Mouse (Mus musculus): ENCODE results near the gene Hic2. TPM values are rescaled to one million over a fixed set of nuclear protein-coding genes. Genes with fewer than 3 reads are reported as not detected.
"Not testable (repeated sequence)": the region's sequence is repeated elsewhere in the genome, so short reads cannot be mapped to it uniquely, and the experiment has no call there.

Gene Hic2
- 1 to 10 TPM; 5.3 to 6.1 TPM for total RNA-seq (2021)
- long read RNA-seq, experiment 1: 0 reads
- long read RNA-seq, experiment 2: 0 reads

- DNase-seq (ENCODE audit: low spot score in 2 of 2): peak; percentile 89
Observed at GRCm38 (mm10) chr16:17232794-17233701, at the start of gene Hic2. Gene Hic2, plus strand, starts transcription at chr16:17233572.

- no peak for DNase-seq (ENCODE audit: low spot score in 2 of 2)
Observed at GRCm38 (mm10) chr16:17185475-17185874, 47.9 kb upstream of the Hic2 start.

GRCm38 (mm10) chr16:17193823-17194222 lies 39.5 kb upstream of the Hic2 start:
- DNase-seq (ENCODE audit: low spot score in 2 of 2): no peak

GRCm38 (mm10) chr16:17200121-17200952 lies 33.0 kb upstream of the Hic2 start:
- no peak for DNase-seq (ENCODE audit: low spot score in 2 of 2)

- peak; percentile 88 for DNase-seq (ENCODE audit: low spot score in 2 of 2)
Observed at GRCm38 (mm10) chr16:17200953-17201707, 32.2 kb upstream of the Hic2 start.

DNA sequence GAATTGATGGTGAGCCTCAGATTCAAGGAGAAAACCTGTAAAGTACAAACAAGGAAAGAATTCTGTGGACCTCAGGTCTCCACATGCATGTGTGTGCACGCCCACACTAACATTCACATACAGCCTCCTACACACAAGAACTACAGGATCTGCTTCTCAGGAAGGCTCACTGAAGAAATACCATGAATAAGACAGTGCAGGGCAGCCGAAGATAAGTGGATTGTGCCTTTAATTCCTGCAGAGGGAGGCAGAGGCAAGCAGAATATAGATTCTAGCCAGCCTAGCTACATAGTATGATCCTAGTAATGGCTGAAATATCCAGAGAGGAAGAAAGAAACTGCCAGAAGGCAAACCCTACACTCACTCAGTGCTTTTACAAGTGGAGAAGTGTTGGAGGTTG lies 31.4 kb upstream of the Hic2 start:
- no peak for DNase-seq (ENCODE audit: low spot score in 2 of 2)

GRCm38 (mm10) chr16:17202549-17202948 lies 30.8 kb upstream of the Hic2 start, which contains the start of gene Ube2l3:
Gene Ube2l3, minus strand, starts transcription at chr16:17202649.
- no peak for DNase-seq (ENCODE audit: low spot score in 2 of 2)

GRCm38 (mm10) chr16:17204990-17205389 lies 28.4 kb upstream of the Hic2 start:
- no peak for DNase-seq (ENCODE audit: low spot score in 2 of 2)

GRCm38 (mm10) chr16:17208389-17209361 lies 24.7 kb upstream of the Hic2 start, which contains the start of gene Rimbp3:
Gene Rimbp3, plus strand, starts transcription at chr16:17208603.
- DNase-seq (ENCODE audit: low spot score in 2 of 2): peak; percentile 73 to 82

DNA sequence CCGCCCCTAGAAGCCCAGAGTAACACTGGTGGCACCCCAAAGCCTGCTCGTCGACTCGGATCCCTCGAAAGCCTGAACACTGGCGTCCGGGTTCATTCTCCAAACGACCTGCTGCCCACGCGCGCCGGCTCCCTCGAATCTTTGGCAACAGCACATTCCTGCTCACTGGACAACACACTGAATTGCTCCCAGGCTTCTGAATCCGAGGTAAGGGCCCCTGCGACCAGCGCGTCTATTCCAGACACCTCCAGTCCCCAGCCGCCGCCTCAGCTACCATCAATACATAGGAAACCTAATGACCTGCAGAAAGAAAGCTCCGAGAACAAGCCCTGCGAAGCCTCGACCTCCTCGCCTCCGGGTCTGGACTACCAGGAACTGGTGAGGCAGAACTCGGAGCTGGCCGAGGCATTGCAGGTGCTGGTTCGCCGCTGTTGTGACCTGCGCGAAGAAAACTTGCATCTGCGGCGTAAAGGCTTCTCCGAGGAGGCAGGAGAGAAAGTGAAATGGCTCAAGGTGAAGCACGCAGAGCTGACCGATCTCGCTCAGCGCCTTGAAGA lies 23.9 kb upstream of the Hic2 start:
- DNase-seq (ENCODE audit: low spot score in 2 of 2): peak in 1 of 2 experiments; percentile 13

GRCm38 (mm10) chr16:17209981-17210838 lies 23.2 kb upstream of the Hic2 start:
- DNase-seq (ENCODE audit: low spot score in 2 of 2): peak; percentile 85 to 89

DNA sequence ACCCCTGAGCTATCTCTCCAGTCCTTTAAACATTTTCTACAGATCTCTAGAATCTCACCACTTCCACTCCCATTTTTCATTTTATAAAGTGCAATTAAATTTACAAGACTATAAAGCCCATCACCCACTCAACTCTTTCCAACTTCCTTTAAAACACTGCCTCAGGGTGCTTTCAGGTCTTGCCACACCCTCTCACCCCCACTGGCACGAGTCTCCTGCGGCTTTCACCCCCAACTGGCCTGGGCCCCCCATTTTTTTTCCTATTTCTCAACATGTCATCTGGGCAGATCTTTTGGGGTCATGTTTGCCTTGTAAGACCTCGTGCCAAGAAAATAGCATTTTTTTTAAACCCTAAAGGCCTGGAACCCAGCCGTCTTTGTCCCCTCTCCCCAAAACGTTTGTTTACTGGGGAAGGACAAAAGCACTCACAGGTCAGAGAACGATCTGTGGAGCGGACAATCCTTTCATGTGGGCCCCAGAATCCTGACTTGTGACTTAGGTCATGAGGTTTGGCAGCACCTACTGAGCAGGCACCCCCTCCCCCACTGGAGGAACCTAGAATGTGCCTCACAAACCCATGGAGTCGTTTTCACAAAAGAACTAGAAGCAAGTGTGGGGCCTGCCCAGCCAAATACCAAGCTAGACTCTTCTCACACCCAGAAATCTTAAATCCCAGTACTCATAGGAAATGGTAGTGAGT lies 16.3 kb upstream of the Hic2 start:
- DNase-seq (ENCODE audit: low spot score in 2 of 2): no peak

GRCm38 (mm10) chr16:17220127-17220733 lies 13.1 kb upstream of the Hic2 start:
- no peak for DNase-seq (ENCODE audit: low spot score in 2 of 2)

GRCm38 (mm10) chr16:17222197-17222596 lies 11.2 kb upstream of the Hic2 start:
- peak; percentile 98 to 100 for DNase-seq (ENCODE audit: low spot score in 2 of 2)

- DNase-seq (ENCODE audit: low spot score in 2 of 2): no peak
Observed at GRCm38 (mm10) chr16:17225584-17225983, 7.8 kb upstream of the Hic2 start.

GRCm38 (mm10) chr16:17226496-17226895 lies 6.9 kb upstream of the Hic2 start:
- no peak for DNase-seq (ENCODE audit: low spot score in 2 of 2)

- DNase-seq (ENCODE audit: low spot score in 2 of 2): not testable (repeated sequence)
Observed at GRCm38 (mm10) chr16:17231523-17231922, 1.8 kb upstream of the Hic2 start.

Data from left cerebral cortex, adult 18-20 months (tissue).